Mouse (Mus musculus): ENCODE measurements around the gene Gm15023. TPM values are rescaled to one million over a fixed set of nuclear protein-coding genes. Genes with fewer than 3 reads are reported as not detected.
A peak's percentile ranks its signal among the peaks of the same experiment; 100 is the strongest.
"Not testable (repeated sequence)": the region's sequence is repeated elsewhere in the genome, so short reads cannot be mapped to it uniquely, and the experiment has no call there.

Gene Gm15023
- 0.02 TPM in 1 of 2 replicates, not detected in the other for polyA plus RNA-seq (2012; rRNA removed)

DNA sequence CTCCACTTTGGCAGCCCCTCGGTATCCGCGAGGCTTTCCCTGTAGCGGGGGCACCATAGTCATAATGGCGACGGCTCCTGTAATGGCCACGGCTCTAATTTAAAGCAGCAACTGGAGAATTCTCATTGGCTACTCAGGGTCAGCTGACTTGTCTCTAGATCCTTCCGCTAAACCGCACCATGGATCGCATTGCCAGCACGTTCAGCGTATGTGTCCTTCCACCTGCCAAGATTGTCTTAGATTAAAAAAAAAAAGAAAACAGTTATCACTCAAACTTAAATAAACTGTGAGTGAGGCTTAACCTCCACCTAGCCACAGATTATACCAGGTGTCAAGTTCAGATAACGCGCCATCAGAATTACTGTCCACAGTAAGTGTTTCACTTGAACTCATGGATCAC, at the start of gene Gm15023:
Gm15023 (minus strand) TSS at position 101 of the 400 bp plus-strand sequence.
- not testable (repeated sequence) for H3K4me3 ChIP-seq (ENCODE audit: insufficient read depth, low read length); H3K27ac ChIP-seq (ENCODE audit: insufficient read depth, low read length)

GRCm38 (mm10) chrX:135210436-135211221, 33.2 kb upstream of the Gm15023 start, which contains the start of gene Tceal6:
TSS of gene Tceal6 (minus strand) at chrX:135210687.
- H3K4me1 ChIP-seq (ENCODE audit: control insufficient read depth, insufficient read depth, low read length), result no peaks in the 10 kb centered on the region
- H3K27ac ChIP-seq (ENCODE audit: insufficient read depth, low read length), result 0 out of 2 replicates have a peak within 1 kb of the TSS, but pooled peaks have one; percentile 8
- H3K4me3 ChIP-seq (ENCODE audit: insufficient read depth, low read length), result peak within 1 kb of the TSS; percentile 52
- TF ChIP-seq CTCF (IDR thresholded peaks at IDR 0.05; ENCODE audit: extremely low read depth, insufficient read depth, low read length) (no peak), POLR2A (IDR thresholded peaks at IDR 0.05; ENCODE audit: extremely low read depth, insufficient read depth, low read length) (peak; percentile 61; the same call in 1 of the 2 replicates)

More for the DNA sequence above, at the start of gene Gm15023:
- H3K4me1 ChIP-seq (ENCODE audit: control insufficient read depth, insufficient read depth, low read length), result not testable (repeated sequence)

DNA sequence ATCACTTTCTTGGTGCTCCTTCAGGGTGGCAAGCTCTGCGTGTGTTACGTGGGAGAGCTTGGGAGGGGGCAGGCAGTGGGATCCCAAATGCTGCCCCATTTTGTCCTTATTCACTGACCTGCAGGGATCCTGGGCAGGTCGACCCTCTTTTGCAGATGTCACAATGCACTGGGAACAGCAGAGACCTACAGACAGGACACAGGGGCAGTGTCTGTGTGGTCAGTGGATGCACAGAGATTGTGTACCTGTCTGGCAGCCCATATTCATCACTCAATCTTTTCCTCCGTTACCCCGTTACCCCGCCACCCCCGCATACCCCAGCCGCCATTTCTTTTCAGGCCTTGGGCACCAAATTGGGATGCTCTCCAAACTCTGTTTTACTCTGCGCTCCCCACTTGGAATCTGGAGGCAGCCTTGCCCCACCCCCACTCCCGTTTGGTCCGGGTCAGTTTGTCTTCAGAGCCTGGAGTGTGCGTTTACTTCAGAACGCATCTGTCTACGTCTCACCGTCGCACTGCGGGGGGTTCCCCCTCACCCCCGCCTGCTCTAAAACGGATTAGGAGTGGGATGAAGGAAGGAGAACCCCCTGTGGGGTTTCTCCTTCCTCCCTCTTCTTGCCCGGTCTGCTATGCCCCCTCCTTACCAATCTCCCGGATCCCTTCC, 32.5 kb upstream of the Gm15023 start:
- Histone ChIP-seq H3K4me3 (ENCODE audit: insufficient read depth, low read length) (peak overlapping the region; percentile 52), H3K27ac (ENCODE audit: insufficient read depth, low read length) (0 out of 2 replicates have a peak overlapping the region, but pooled peaks have one; percentile 8)
- not testable (repeated sequence) for H3K4me1 ChIP-seq (ENCODE audit: control insufficient read depth, insufficient read depth, low read length)

DNA sequence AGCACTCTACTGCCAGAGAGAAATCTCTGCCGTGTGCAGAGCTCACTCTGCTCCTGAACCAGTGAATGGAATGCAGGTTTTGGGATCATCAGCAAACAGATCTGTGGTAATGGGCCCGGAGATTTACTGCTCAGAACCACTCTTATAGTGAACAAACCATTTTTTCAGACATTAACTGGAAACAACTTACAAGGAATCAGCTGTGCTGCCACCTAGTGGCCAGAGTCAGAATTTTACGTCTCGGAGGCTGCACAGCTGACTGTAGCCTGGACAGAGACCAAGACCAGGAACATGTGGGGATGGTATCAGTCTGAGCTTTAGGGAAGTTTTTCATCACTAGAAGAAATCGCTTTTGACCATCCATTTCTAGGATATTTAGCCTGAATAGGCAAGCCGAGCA, 12.5 kb upstream of the Gm15023 start:
- H3K4me1 ChIP-seq (ENCODE audit: control insufficient read depth, insufficient read depth, low read length); H3K27ac ChIP-seq (ENCODE audit: insufficient read depth, low read length); H3K4me3 ChIP-seq (ENCODE audit: insufficient read depth, low read length): not testable (repeated sequence)

DNA sequence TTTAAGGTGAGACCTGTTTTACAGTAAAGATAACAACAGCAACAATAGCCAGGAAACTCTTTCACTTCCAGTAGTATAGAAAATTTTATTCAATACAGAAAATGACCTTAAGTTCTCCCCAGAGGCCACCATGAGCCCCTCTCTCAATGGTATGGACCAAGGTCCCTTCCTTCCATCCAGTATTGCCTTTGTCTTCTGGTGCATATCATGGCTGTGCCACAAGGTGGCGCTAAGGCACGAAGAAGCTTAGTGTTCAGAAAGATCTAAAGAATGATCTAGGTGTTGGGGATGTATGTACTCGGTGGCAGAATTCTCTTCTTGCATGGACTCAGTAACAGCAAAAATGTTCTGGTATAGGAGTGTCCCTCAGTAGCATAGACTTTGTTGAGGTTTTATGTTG, 11.2 kb upstream of the Gm15023 start:
- not testable (repeated sequence) for H3K4me1 ChIP-seq (ENCODE audit: control insufficient read depth, insufficient read depth, low read length); H3K4me3 ChIP-seq (ENCODE audit: insufficient read depth, low read length); H3K27ac ChIP-seq (ENCODE audit: insufficient read depth, low read length)

Other genes with a start within 250 kb of the Gm15023 start
- 0.08 and 0.19 TPM in 2 replicates for gene Nxf2, start 212.9 kb downstream of the Gm15023 start, polyA plus RNA-seq (2012; rRNA removed)
- gene Zmat1, start 168.4 kb downstream of the Gm15023 start, polyA plus RNA-seq (2012; rRNA removed), result 6.1 TPM in 2 replicates
- gene Tceal6, start 33.1 kb upstream of the Gm15023 start, polyA plus RNA-seq (2012; rRNA removed), result 131 and 146 TPM in 2 replicates
- gene Pramel3, start 124.7 kb upstream of the Gm15023 start, polyA plus RNA-seq (2012; rRNA removed), result not detected in 2 replicates
- not detected in 2 replicates for gene Gm5128, start 195.7 kb upstream of the Gm15023 start, polyA plus RNA-seq (2012; rRNA removed)